Mouse (Mus musculus) hindbrain, embryonic 15.5 days (tissue): Measurements from ENCODE around the gene 4931440F15Rik. TPM values are rescaled to one million over a fixed set of nuclear protein-coding genes. Genes with fewer than 3 reads are reported as not detected.

Source experiments
- ATAC-seq: fragments of 200-750 bp; cut with Nextera tagmentation; 2 replicates; pipeline ENCODE4 v1.8.0; 2017; ENCODE audit warnings: low read depth, moderate number of reproducible peaks, moderate TSS enrichment; ENCODE audit not compliant: low FRiP score
- H3K27ac ChIP-seq: fragments of 300-500 bp; sonication (generic); replicated peaks from 2 replicates; pipeline ENCODE4 v1.5.1; 2015; ENCODE audit warnings: mild to moderate bottlenecking, inconsistent platforms
- H3K27me3 ChIP-seq: fragments of 300-500 bp; sonication (generic); 2 replicates; pipeline ENCODE4 v1.6.1; 2015; ENCODE audit warnings: control low read depth, inconsistent platforms
- H3K36me3 ChIP-seq: fragments of 300-500 bp; sonication (generic); 2 replicates; pipeline ENCODE4 v1.6.1; 2015; ENCODE audit warnings: control low read depth, inconsistent platforms
- H3K4me1 ChIP-seq: fragments of 300-500 bp; sonication (generic); replicated peaks from 2 replicates; pipeline ENCODE4 v1.6.1; 2015; ENCODE audit warnings: control low read depth, inconsistent platforms
- H3K4me2 ChIP-seq: fragments of 300-500 bp; sonication (generic); 2 replicates; pipeline ENCODE4 v1.6.1; 2015; ENCODE audit warnings: moderate library complexity, mild to moderate bottlenecking, inconsistent platforms
- H3K4me3 ChIP-seq: fragments of 300-500 bp; sonication (generic); 2 replicates; pipeline ENCODE4 v1.5.1; 2015; ENCODE audit warnings: mild to moderate bottlenecking, inconsistent platforms
- H3K9ac ChIP-seq: fragments of 300-500 bp; sonication (generic); 2 replicates; pipeline ENCODE4 v1.6.1; 2015; ENCODE audit warnings: inconsistent platforms
- H3K9me3 ChIP-seq: fragments of 300-500 bp; sonication (generic); 2 replicates; pipeline ENCODE4 v1.6.1; 2016; ENCODE audit warnings: control low read depth, inconsistent platforms
- WGBS: fragments of 180-500 bp; shearing (Covaris S2); methylation state at CpG from one replicate; pipeline ENCODE4 v1.1.7; 2015; 5-methylcytosine and 5-hydroxymethylcytosine counted together
- polyA plus RNA-seq: library from polyadenylated mRNA; unstranded; fragments of >200 nt; fragmentation: Nextera tagmentation; extraction: Ambion mirVana; gene quantifications from 2 replicates; pipeline ENCODE4 v1.2.1, GENCODE M21; 2015

4931440F15Rik gene
- polyA plus RNA-seq, 1 experiment from 2014 or later = 0.60 TPM

GRCm38 (mm10) chr11:29823141-29823540 is 2.3 kb downstream of the 4931440F15Rik start:
- 87% methylated on average over 2 of the region's 2 CpGs for WGBS
- Histone ChIP-seq H3K36me3 (no peaks in the 10 kb centered on the region), H3K4me2 (no peak overlapping the region), H3K9ac (no peak overlapping the region), H3K4me1 (no peaks in the 10 kb centered on the region), H3K9me3 (no peaks in the 10 kb centered on the region), H3K27me3 (no peaks in the 10 kb centered on the region), H3K4me3 (no peak overlapping the region), H3K27ac (no peak overlapping the region)
- ATAC-seq = no peak

DNA sequence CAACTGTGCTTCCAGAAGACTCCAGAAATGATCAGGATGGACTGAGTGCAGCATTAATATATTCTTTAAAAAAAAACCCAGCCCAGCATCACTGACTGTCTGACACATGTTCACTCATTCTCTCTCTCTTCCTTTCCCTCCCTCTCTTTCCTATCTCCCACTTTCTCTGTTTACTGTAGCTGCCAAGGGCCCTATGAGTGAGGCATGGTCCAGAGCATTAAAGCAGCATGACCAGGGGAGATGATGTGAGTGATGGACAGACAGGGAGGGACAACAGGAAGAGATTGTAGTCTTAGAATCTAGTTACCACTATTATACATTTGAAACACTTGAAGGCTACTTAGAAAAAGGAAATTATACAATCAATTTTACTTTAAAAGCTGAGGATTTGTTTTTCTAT is 9.8 kb downstream of the 4931440F15Rik start:
- no peak overlapping the region for H3K4me3 ChIP-seq
- ATAC-seq = no peak
- H3K27ac ChIP-seq = no peak overlapping the region
- no peak overlapping the region for H3K9ac ChIP-seq
- H3K9me3 ChIP-seq = no peaks in the 10 kb centered on the region
- H3K4me1 ChIP-seq = no peaks in the 10 kb centered on the region
- H3K36me3 ChIP-seq = no peaks in the 10 kb centered on the region
- H3K27me3 ChIP-seq = no peaks in the 10 kb centered on the region
- H3K4me2 ChIP-seq = no peak overlapping the region

GRCm38 (mm10) chr11:29815261-29815660 is 10.2 kb downstream of the 4931440F15Rik start:
- 86% methylated on average over 3 of the region's 3 CpGs for WGBS
- no peaks in the 10 kb centered on the region for H3K9me3 ChIP-seq
- no peak overlapping the region for H3K27ac ChIP-seq
- H3K4me2 ChIP-seq = no peak overlapping the region
- H3K4me1 ChIP-seq = no peaks in the 10 kb centered on the region
- H3K36me3 ChIP-seq = no peaks in the 10 kb centered on the region
- H3K4me3 ChIP-seq = no peak overlapping the region
- ATAC-seq = peak; percentile 30; the same call in 1 of the 2 replicates
- H3K9ac ChIP-seq = no peak overlapping the region
- H3K27me3 ChIP-seq = no peaks in the 10 kb centered on the region

- Histone ChIP-seq H3K4me2 (no peak overlapping the region), H3K27me3 (no peaks in the 10 kb centered on the region), H3K36me3 (no peaks in the 10 kb centered on the region), H3K4me1 (no peaks in the 10 kb centered on the region), H3K9me3 (no peaks in the 10 kb centered on the region), H3K27ac (no peak overlapping the region), H3K9ac (no peak overlapping the region), H3K4me3 (no peak overlapping the region)
- ATAC-seq = no peak
- WGBS = 92% methylated on average over 1 of the region's 1 CpGs
Observed at GRCm38 (mm10) chr11:29813267-29813666, 12.2 kb downstream of the 4931440F15Rik start.

GRCm38 (mm10) chr11:29812475-29812874 is 13.0 kb downstream of the 4931440F15Rik start:
- H3K36me3 ChIP-seq = no peaks in the 10 kb centered on the region
- no peak for ATAC-seq
- no peaks in the 10 kb centered on the region for H3K27me3 ChIP-seq
- H3K9me3 ChIP-seq = no peaks in the 10 kb centered on the region
- no peaks in the 10 kb centered on the region for H3K4me1 ChIP-seq
- 76% methylated on average over 3 of the region's 3 CpGs for WGBS
- no peak overlapping the region for H3K27ac ChIP-seq
- no peak overlapping the region for H3K4me2 ChIP-seq
- H3K4me3 ChIP-seq = no peak overlapping the region
- no peak overlapping the region for H3K9ac ChIP-seq

- Histone ChIP-seq H3K27me3 (no peaks in the 10 kb centered on the region), H3K27ac (no peak overlapping the region), H3K9ac (no peak overlapping the region), H3K36me3 (no peaks in the 10 kb centered on the region), H3K9me3 (no peaks in the 10 kb centered on the region), H3K4me3 (no peak overlapping the region), H3K4me2 (no peak overlapping the region), H3K4me1 (no peaks in the 10 kb centered on the region)
- WGBS = 76% methylated on average over 3 of the region's 3 CpGs
- ATAC-seq = no peak
Observed at GRCm38 (mm10) chr11:29810324-29810723, 15.1 kb downstream of the 4931440F15Rik start.

- Histone ChIP-seq H3K27me3 (no peaks in the 10 kb centered on the region), H3K4me3 (no peak overlapping the region), H3K36me3 (no peaks in the 10 kb centered on the region), H3K9ac (no peak overlapping the region), H3K4me2 (no peak overlapping the region), H3K4me1 (no peaks in the 10 kb centered on the region), H3K27ac (no peak overlapping the region), H3K9me3 (no peaks in the 10 kb centered on the region)
- WGBS = 87% methylated on average over 7 of the region's 7 CpGs
- no peak for ATAC-seq
Observed at GRCm38 (mm10) chr11:29808981-29809589, 16.4 kb downstream of the 4931440F15Rik start.

GRCm38 (mm10) chr11:29808173-29808980 is 17.1 kb downstream of the 4931440F15Rik start:
- WGBS = 68% methylated on average over 9 of the region's 9 CpGs
- H3K4me1 ChIP-seq = no peaks in the 10 kb centered on the region
- 0 out of 2 replicates have a peak overlapping the region, but pooled peaks have one; percentile 20 for H3K27ac ChIP-seq
- H3K9ac ChIP-seq = no peak overlapping the region
- H3K4me2 ChIP-seq = no peak overlapping the region
- H3K4me3 ChIP-seq = no peak overlapping the region
- H3K9me3 ChIP-seq = no peaks in the 10 kb centered on the region
- ATAC-seq = 0 out of 2 replicates have a peak, but pooled peaks have one; percentile 59
- no peaks in the 10 kb centered on the region for H3K27me3 ChIP-seq
- no peaks in the 10 kb centered on the region for H3K36me3 ChIP-seq

DNA sequence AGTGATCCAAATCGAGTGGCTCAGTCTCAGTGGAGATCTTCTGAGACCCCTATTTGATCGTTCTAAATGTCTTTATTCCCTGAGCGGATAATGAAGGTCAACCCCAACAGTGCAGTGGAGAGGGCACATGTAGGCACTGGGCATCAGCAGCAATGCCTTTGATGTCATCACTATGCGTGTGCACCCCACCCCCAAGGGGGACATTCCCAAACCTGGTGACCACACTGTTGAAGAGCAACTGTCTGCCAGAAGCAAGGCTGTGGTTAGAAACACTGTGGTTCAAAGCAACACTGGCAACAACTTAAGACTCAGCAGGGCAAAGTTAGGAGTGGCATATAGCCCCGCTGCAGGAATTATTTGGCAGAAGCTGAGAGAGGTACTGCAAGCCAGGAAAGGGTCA is 18.1 kb downstream of the 4931440F15Rik start:
- no peak overlapping the region for H3K27ac ChIP-seq
- no peaks in the 10 kb centered on the region for H3K4me1 ChIP-seq
- H3K9me3 ChIP-seq = no peaks in the 10 kb centered on the region
- no peak overlapping the region for H3K4me3 ChIP-seq
- 77% methylated on average over 5 of the region's 5 CpGs for WGBS
- H3K4me2 ChIP-seq = no peak overlapping the region
- no peaks in the 10 kb centered on the region for H3K27me3 ChIP-seq
- H3K36me3 ChIP-seq = no peaks in the 10 kb centered on the region
- H3K9ac ChIP-seq = no peak overlapping the region
- no peak for ATAC-seq

DNA sequence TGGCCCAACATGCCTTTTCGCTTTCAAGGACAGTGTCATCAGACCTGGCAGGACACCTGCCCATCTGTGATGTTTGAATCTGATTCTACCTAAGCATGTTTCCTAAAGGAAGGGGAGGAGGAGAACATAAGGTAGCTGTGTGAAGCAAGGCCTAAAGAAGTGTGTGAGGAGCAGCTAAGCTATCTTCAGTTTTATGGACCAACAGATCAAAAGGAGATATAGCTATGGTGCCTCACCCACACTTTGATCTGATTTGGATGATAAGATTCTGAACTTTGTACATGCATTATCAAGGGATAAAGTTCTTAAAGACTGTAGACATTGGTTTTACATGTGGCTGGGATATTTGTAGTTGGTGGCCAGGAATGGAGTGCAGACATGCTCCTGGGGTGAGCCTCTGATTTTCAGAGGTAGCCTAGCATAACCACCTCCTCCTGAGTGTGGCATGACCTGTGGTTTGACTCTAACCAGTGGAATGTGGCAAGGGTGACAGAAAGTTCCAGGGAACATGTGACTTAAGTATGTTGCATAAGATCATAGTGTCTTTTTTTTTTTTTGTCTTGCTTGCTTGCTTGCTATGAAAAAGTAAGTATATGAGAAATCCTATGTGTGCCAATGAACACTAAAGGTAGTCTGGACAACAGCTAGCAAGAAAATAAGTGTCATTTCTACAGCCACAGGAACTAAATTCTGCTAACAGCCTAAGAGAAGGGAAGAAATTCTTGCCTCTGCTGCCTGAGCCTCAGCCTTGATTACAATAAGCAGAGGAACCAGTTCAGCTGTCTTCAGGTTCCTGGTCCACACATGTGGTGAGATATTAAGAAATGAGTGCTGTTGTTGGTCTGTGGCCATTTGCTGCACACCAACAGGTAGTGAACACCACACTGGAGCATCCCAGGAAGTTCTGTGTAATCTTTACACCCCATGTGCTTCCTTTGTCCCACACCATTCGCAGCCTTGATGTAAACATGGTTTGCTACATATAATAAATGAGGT is 23.7 kb downstream of the 4931440F15Rik start:
- H3K9ac ChIP-seq = no peak overlapping the region
- ATAC-seq = no peak
- H3K27me3 ChIP-seq = no peaks in the 10 kb centered on the region
- H3K4me1 ChIP-seq = no peaks in the 10 kb centered on the region
- no peak overlapping the region for H3K27ac ChIP-seq
- WGBS = 91% methylated on average over 2 of the region's 2 CpGs
- H3K36me3 ChIP-seq = no peaks in the 10 kb centered on the region
- H3K9me3 ChIP-seq = no peaks in the 10 kb centered on the region
- no peak overlapping the region for H3K4me3 ChIP-seq
- H3K4me2 ChIP-seq = no peak overlapping the region

GRCm38 (mm10) chr11:29799839-29800238 is 25.6 kb downstream of the 4931440F15Rik start:
- H3K27me3 ChIP-seq = no peaks in the 10 kb centered on the region
- H3K9ac ChIP-seq = no peak overlapping the region
- no peaks in the 10 kb centered on the region for H3K9me3 ChIP-seq
- no peak overlapping the region for H3K27ac ChIP-seq
- H3K4me1 ChIP-seq = no peaks in the 10 kb centered on the region
- H3K4me2 ChIP-seq = no peak overlapping the region
- no peak for ATAC-seq
- no peak overlapping the region for H3K4me3 ChIP-seq
- peaks cover 3% of the 10 kb centered on the region; the same call in 1 of the 2 replicates for H3K36me3 ChIP-seq
- 74% methylated on average over 1 of the region's 1 CpGs for WGBS

DNA sequence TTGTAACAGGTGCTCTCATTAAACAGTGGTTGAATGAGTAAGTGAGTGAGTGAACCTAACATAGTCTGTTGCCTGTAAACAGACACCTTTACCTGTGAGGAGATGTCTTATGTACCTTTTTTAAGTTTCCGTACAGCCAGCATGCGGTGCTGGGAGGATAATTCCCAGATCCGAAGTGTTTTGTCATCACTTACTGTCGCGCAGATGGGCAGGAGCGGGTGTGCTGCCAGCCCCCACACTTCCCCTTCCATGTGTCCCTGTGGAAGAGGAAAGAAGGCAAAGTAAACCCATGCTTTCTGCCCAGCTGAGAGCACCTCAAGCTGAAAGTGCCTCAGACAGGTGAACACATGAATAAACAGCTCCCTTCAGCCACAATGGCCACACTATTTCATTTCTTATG is 30.4 kb downstream of the 4931440F15Rik start:
- ATAC-seq = no peak
- Histone ChIP-seq H3K9me3 (no peaks in the 10 kb centered on the region), H3K9ac (no peak overlapping the region), H3K27me3 (no peaks in the 10 kb centered on the region), H3K27ac (no peak overlapping the region), H3K36me3 (peaks cover 26% of the 10 kb centered on the region), H3K4me1 (no peaks in the 10 kb centered on the region), H3K4me3 (no peak overlapping the region), H3K4me2 (no peak overlapping the region)
- WGBS = 94% methylated on average over 6 of the region's 6 CpGs
